Comparison of ENCODE assay signal across 13 mouse cellular contexts in genomic region chr12:109512151-109512907, GRCm38 (mm10). TPM values are rescaled to one million over a fixed set of nuclear protein-coding genes. Genes with fewer than 3 reads are reported as not detected.
DNase-seq lines count a peak whose midpoint lies in the region; ATAC-seq and TF ChIP-seq lines count a peak whose summit lies in the region.
"Had no signal": no experiment of that assay in that cellular context is flagged by ENCODE, and none has a peak within 500 bp of the region (broad histone marks: within the 10 kb centered on the region; RNA-seq: fewer than 3 reads in every experiment).

No protein-coding gene starts in this region.

- intact Hi-C loops in heart, postnatal 14 days (cut with DNase I) = no loop called here

- no peak for TF ChIP-seq EP300 in stomach, postnatal 0 days (optimal IDR thresholded peaks at IDR 0.05)

- H3K4me3 ChIP-seq in heart, embryonic 14.5 days (ENCODE audit: control insufficient read depth in 1 of 2, insufficient read depth in 1 of 2, low read depth in 1 of 2, low read length in 2 of 2) = no peak overlapping the region
- no peak overlapping the region for H3K4me3 ChIP-seq in stomach, embryonic 14.5 days (ENCODE audit: low read depth, low read length)
- no peak overlapping the region for H3K4me3 ChIP-seq in stomach, postnatal 0 days (ENCODE audit: low read depth, low read length)
- H3K4me3 ChIP-seq: neural tube, embryonic 13.5 days had no signal

- WGBS in heart, embryonic 14.5 days = 50% methylated on average over 13 of the region's 13 CpGs
- WGBS in stomach, embryonic 14.5 days = 25% methylated on average over 13 of the region's 13 CpGs
- 48% methylated on average over 13 of the region's 13 CpGs for WGBS in stomach, postnatal 0 days

- DNase-seq in heart, postnatal 14 days = no peak
- DNase-seq in stomach, postnatal 0 days (ENCODE audit: low spot score) = no peak
- DNase-seq in liver = peak; percentile 59
- peak; percentile 91 for DNase-seq in yolk sac, embryonic 10.5 days (ENCODE audit: low spot score)
- no peak for DNase-seq in spleen, postnatal 14 days (ENCODE audit: low spot score in 2 of 2)
- DNase-seq in urinary bladder, postnatal 25 days (ENCODE audit: low spot score) = no peak
- DNase-seq: cerebellum, adult 9-10 months; heart, postnatal 10 days; right cerebral cortex, adult 18-20 months had no signal

- no peak overlapping the region for H3K27ac ChIP-seq in heart, embryonic 14.5 days (replicated peaks in 1 of 2; ENCODE audit: control insufficient read depth in 1 of 2, insufficient read depth in 1 of 2, low read depth in 2 of 2, low read length in 2 of 2)
- H3K27ac ChIP-seq in stomach, embryonic 14.5 days (ENCODE audit: low read length) = peak overlapping the region; percentile 39; the same call in 1 of the 2 replicates
- H3K27ac ChIP-seq in stomach, postnatal 0 days (replicated peaks) = no peak overlapping the region
- H3K27ac ChIP-seq: macrophage; neural tube, embryonic 13.5 days had no signal

- H3K27me3 ChIP-seq in heart, embryonic 14.5 days (ENCODE audit: control insufficient read depth, insufficient read depth, low read length) = no peaks in the 10 kb centered on the region; the same call in 1 of the 2 replicates
- no peaks in the 10 kb centered on the region for H3K27me3 ChIP-seq in stomach, embryonic 14.5 days (ENCODE audit: control insufficient read depth, insufficient read depth, low read length)
- no peaks in the 10 kb centered on the region for H3K27me3 ChIP-seq in stomach, postnatal 0 days (ENCODE audit: control insufficient read depth, insufficient read depth, low read length)
- H3K27me3 ChIP-seq: neural tube, embryonic 13.5 days had no signal

- no peaks in the 10 kb centered on the region for H3K9me3 ChIP-seq in heart, embryonic 14.5 days (ENCODE audit: control insufficient read depth, low read length)
- H3K9me3 ChIP-seq in stomach, embryonic 14.5 days (ENCODE audit: control insufficient read depth, low read depth, low read length) = no peaks in the 10 kb centered on the region
- no peaks in the 10 kb centered on the region for H3K9me3 ChIP-seq in stomach, postnatal 0 days (ENCODE audit: control insufficient read depth, low read length)
- H3K9me3 ChIP-seq: neural tube, embryonic 13.5 days had no signal

- peak overlapping the region; percentile 16; the same call in 1 of the 2 replicates for H3K9ac ChIP-seq in heart, embryonic 14.5 days (ENCODE audit: low read length)
- H3K9ac ChIP-seq in stomach, embryonic 14.5 days (replicated peaks; ENCODE audit: low read depth, low read length) = no peak overlapping the region
- H3K9ac ChIP-seq in stomach, postnatal 0 days (ENCODE audit: low read length) = no peak overlapping the region
- H3K9ac ChIP-seq: neural tube, embryonic 13.5 days had no signal

- no peak overlapping the region for H3K4me2 ChIP-seq in heart, embryonic 14.5 days (ENCODE audit: low read length)
- no peak overlapping the region for H3K4me2 ChIP-seq in stomach, embryonic 14.5 days (replicated peaks; ENCODE audit: low read depth, low read length)
- no peak overlapping the region for H3K4me2 ChIP-seq in stomach, postnatal 0 days (replicated peaks; ENCODE audit: low read depth)
- H3K4me2 ChIP-seq: neural tube, embryonic 13.5 days had no signal

- ATAC-seq in heart, embryonic 14.5 days (ENCODE audit: insufficient number of reproducible peaks, insufficient read depth, low FRiP score, low read depth) = no peak
- ATAC-seq in stomach, embryonic 14.5 days (ENCODE audit: insufficient number of reproducible peaks, insufficient read depth, low FRiP score, low read depth) = no peak
- no peak for ATAC-seq in stomach, postnatal 0 days (ENCODE audit: low FRiP score, low TSS enrichment)

- H3K36me3 ChIP-seq in heart, embryonic 14.5 days (ENCODE audit: control insufficient read depth, insufficient read depth, low read length) = no peaks in the 10 kb centered on the region
- H3K36me3 ChIP-seq in stomach, embryonic 14.5 days (ENCODE audit: control insufficient read depth, insufficient read depth, low read length) = no peaks in the 10 kb centered on the region
- no peaks in the 10 kb centered on the region for H3K36me3 ChIP-seq in stomach, postnatal 0 days (ENCODE audit: control insufficient read depth, insufficient read depth, low read length)
- H3K36me3 ChIP-seq: neural tube, embryonic 13.5 days had no signal

- TF ChIP-seq CTCF in stomach, postnatal 0 days (IDR thresholded peaks at IDR 0.05; ENCODE audit: low read depth) = no peak

- peaks cover 23 to 29% of the 10 kb centered on the region in 2 experiments for H3K4me1 ChIP-seq in heart, embryonic 14.5 days (ENCODE audit: control insufficient read depth in 2 of 2, insufficient read depth in 2 of 2, low read length in 2 of 2)
- H3K4me1 ChIP-seq in stomach, embryonic 14.5 days (ENCODE audit: control insufficient read depth, insufficient read depth, low read length) = peaks cover 44% of the 10 kb centered on the region
- peaks cover 3% of the 10 kb centered on the region; the same call in 1 of the 2 replicates for H3K4me1 ChIP-seq in stomach, postnatal 0 days (replicated peaks; ENCODE audit: control insufficient read depth, insufficient read depth)

RNA-seq across cellular contexts. Expression of gene Dlk1, which starts 59.7 kb away (rescaled TPM):
- 64.2 and 84.4 TPM in 2 replicates for polyA plus RNA-seq in heart, embryonic 14.5 days (2014; fragmentation: Nextera tagmentation; extraction: Ambion mirVana)
- 1 to 10 TPM; 2.7 to 3.1 TPM for total RNA-seq in heart, postnatal 14 days (2021)
- polyA plus RNA-seq in stomach, embryonic 14.5 days (2014; fragmentation: Nextera tagmentation; extraction: Ambion mirVana) = 477 and 553 TPM in 2 replicates
- 183 and 187 TPM in 2 replicates for polyA plus RNA-seq in stomach, postnatal 0 days (2015; fragmentation: Nextera tagmentation; extraction: Ambion mirVana)
- polyA plus RNA-seq: macrophage had no signal

Comparison
In these comparisons a context has a peak if more than half of its experiments do, and no peak if none do; other contexts are left out.
1. DNase-seq: peak in liver (single experiment) and yolk sac, embryonic 10.5 days (single experiment); none in heart, postnatal 14 days (0 of 2), stomach, postnatal 0 days (single experiment), spleen, postnatal 14 days (0 of 2) and urinary bladder, postnatal 25 days (single experiment).